In the genomic region with DNA sequence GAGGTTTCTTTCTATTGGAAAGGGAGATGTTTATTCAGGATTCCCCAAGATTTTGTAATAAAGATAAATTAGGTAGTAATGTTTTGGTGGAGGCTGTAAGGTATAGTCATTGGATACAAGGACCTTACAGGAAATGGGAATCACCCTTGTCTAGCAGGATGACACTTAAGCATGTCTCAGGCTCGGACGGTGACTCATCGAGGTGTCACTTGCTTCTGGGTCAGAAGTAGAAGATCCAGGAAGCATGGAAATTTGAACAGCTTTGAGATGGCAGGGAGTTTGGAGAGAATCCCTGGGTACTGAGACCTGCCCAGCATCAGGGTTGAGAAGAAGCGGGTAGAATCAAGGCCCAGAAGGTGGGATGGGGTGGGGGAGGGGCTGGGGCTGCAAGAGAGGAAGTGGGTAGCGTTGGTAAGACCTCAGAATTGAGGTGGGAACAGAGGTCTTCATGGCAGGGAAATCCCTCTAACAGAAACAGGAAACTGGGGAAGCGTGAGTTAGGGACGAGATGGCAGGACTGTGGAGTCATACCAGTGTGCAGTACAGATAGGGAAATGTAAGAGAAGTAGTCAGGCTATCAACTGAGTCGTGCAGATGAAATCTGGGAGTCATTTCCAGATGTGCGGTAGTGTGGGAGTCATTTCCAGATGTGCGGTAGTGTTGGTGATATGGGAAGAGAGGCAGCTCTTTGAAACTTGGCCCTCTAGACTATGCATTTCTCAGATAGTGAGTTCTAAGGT, we compare ENCODE assay signal across 14 mouse cellular contexts. TPM values are rescaled to one million over a fixed set of nuclear protein-coding genes. Genes with fewer than 3 reads are reported as not detected.
DNase-seq lines count a peak whose midpoint lies in the region; ATAC-seq and TF ChIP-seq lines count a peak whose summit lies in the region.
"Had no signal": no experiment of that assay in that cellular context is flagged by ENCODE, and none has a peak within 500 bp of the region (broad histone marks: within the 10 kb centered on the region; RNA-seq: fewer than 3 reads in every experiment).

No protein-coding gene starts in this region.

- 23% methylated on average over 10 of the region's 10 CpGs for WGBS in liver, embryonic 13.5 days (ENCODE audit: insufficient replicate concordance)
- WGBS in neural tube, embryonic 15.5 days, result 89% methylated on average over 10 of the region's 10 CpGs

- intact Hi-C loops in gastrocnemius, adult 2 months (cut with DNase I), result loop anchor here (2.0 kb wide), 1 partner anchor 21 kb away; no protein-coding TSS in a partner anchor

- H3K4me2 ChIP-seq in liver, embryonic 13.5 days, result no peak overlapping the region
- H3K4me2 ChIP-seq in neural tube, embryonic 15.5 days, result no peak overlapping the region
- H3K4me2 ChIP-seq: embryonic facial prominence, embryonic 12.5 days; hindbrain, embryonic 15.5 days; midbrain, embryonic 13.5 days had no signal

- TF ChIP-seq CTCF in gastrocnemius, adult 2 months (IDR thresholded peaks at IDR 0.05), result no peak

- peaks cover 51% of the 10 kb centered on the region for H3K4me1 ChIP-seq in liver, embryonic 13.5 days (replicated peaks)
- H3K4me1 ChIP-seq in neural tube, embryonic 15.5 days, result peaks cover 44% of the 10 kb centered on the region

- H3K27me3 ChIP-seq in liver, embryonic 13.5 days, result no peaks in the 10 kb centered on the region
- H3K27me3 ChIP-seq in neural tube, embryonic 15.5 days (replicated peaks), result no peaks in the 10 kb centered on the region
- H3K27me3 ChIP-seq: embryonic facial prominence, embryonic 12.5 days; hindbrain, embryonic 15.5 days; midbrain, embryonic 13.5 days had no signal

- H3K27ac ChIP-seq in gastrocnemius, adult 2 months, result peak overlapping the region; percentile 95
- H3K27ac ChIP-seq in liver, embryonic 13.5 days, result no peak overlapping the region
- no peak overlapping the region for H3K27ac ChIP-seq in neural tube, embryonic 15.5 days (replicated peaks)
- H3K27ac ChIP-seq: embryonic facial prominence, embryonic 12.5 days; hindbrain, embryonic 15.5 days; midbrain, embryonic 13.5 days had no signal

- no peak overlapping the region for H3K4me3 ChIP-seq in gastrocnemius, adult 2 months
- H3K4me3 ChIP-seq in liver, embryonic 13.5 days (replicated peaks), result no peak overlapping the region
- H3K4me3 ChIP-seq in neural tube, embryonic 15.5 days (replicated peaks), result no peak overlapping the region
- H3K4me3 ChIP-seq: embryonic facial prominence, embryonic 12.5 days; heart, adult 2 months; hindbrain, embryonic 15.5 days; midbrain, embryonic 13.5 days had no signal

- H3K36me3 ChIP-seq in liver, embryonic 13.5 days, result peaks cover 21% of the 10 kb centered on the region
- peaks cover 2% of the 10 kb centered on the region; the same call in 1 of the 2 replicates for H3K36me3 ChIP-seq in neural tube, embryonic 15.5 days

- H3K9me3 ChIP-seq in liver, embryonic 13.5 days (replicated peaks), result peaks cover 7% of the 10 kb centered on the region; the same call in 1 of the 2 replicates
- no peaks in the 10 kb centered on the region for H3K9me3 ChIP-seq in neural tube, embryonic 15.5 days (replicated peaks)
- H3K9me3 ChIP-seq: embryonic facial prominence, embryonic 12.5 days; hindbrain, embryonic 15.5 days; midbrain, embryonic 13.5 days had no signal

- no peak for DNase-seq in gastrocnemius, adult 2 months
- DNase-seq in gastrocnemius, adult 18-20 months (ENCODE audit: low spot score), result no peak
- DNase-seq in 416B (ENCODE audit: low read depth), result peak; percentile 75
- no peak for DNase-seq in liver, embryonic 13.5 days
- DNase-seq in embryo, embryonic 9.5 days (ENCODE audit: extremely low spot score), result no peak
- DNase-seq in Muller cell, postnatal 12 days (ENCODE audit: inconsistent ontology term), result no peak
- DNase-seq: forebrain, postnatal 0 days; heart, adult 2 months; kidney, postnatal 4 days had no signal

- H3K9ac ChIP-seq in liver, embryonic 13.5 days, result no peak overlapping the region
- H3K9ac ChIP-seq in neural tube, embryonic 15.5 days (replicated peaks), result no peak overlapping the region
- H3K9ac ChIP-seq: embryonic facial prominence, embryonic 12.5 days; forebrain, postnatal 0 days; hindbrain, embryonic 15.5 days; midbrain, embryonic 13.5 days had no signal

- peak; percentile 70 for ATAC-seq in common myeloid progenitor, adult 5-6 weeks (replicated peaks; ENCODE audit: low read depth, poor library complexity, severe bottlenecking)
- ATAC-seq in liver, embryonic 13.5 days (ENCODE audit: low read depth), result peak; percentile 78
- ATAC-seq in neural tube, embryonic 15.5 days (ENCODE audit: low FRiP score), result no peak
- ATAC-seq: forebrain, postnatal 0 days; midbrain, embryonic 13.5 days had no signal

RNA-seq across cellular contexts. Expression of a gene that starts 42.3 kb away (rescaled TPM):
- total RNA-seq in gastrocnemius, adult 2 months (2021), result 10 to 100 TPM; 85.1 to 87.6 TPM
- 100 to 1,000 TPM in 1 of 2 experiments, 10 to 100 TPM in 1; 92.9 to 103 TPM for total RNA-seq in gastrocnemius, adult 18-20 months (2021)
- total RNA-seq in common myeloid progenitor, adult 5-6 weeks (2017), result 66.4 and 67.9 TPM in 2 replicates
- polyA plus RNA-seq in liver, embryonic 13.5 days (2015; fragmentation: Nextera tagmentation; extraction: Ambion mirVana), result 28.7 and 36.1 TPM in 2 replicates
- polyA plus RNA-seq in neural tube, embryonic 15.5 days (2015; fragmentation: Nextera tagmentation; extraction: Ambion mirVana), result 134 and 140 TPM in 2 replicates
